Mouse (Mus musculus): ENCODE data around the gene Zfp710. TPM values are rescaled to one million over a fixed set of nuclear protein-coding genes. Genes with fewer than 3 reads are reported as not detected.
"Not testable (repeated sequence)": the region's sequence is repeated elsewhere in the genome, so short reads cannot be mapped to it uniquely, and the experiment has no call there.

Zfp710 gene
- total RNA-seq, 2 experiments from 2014 or later, result 14.2 to 16.7 TPM

DNA sequence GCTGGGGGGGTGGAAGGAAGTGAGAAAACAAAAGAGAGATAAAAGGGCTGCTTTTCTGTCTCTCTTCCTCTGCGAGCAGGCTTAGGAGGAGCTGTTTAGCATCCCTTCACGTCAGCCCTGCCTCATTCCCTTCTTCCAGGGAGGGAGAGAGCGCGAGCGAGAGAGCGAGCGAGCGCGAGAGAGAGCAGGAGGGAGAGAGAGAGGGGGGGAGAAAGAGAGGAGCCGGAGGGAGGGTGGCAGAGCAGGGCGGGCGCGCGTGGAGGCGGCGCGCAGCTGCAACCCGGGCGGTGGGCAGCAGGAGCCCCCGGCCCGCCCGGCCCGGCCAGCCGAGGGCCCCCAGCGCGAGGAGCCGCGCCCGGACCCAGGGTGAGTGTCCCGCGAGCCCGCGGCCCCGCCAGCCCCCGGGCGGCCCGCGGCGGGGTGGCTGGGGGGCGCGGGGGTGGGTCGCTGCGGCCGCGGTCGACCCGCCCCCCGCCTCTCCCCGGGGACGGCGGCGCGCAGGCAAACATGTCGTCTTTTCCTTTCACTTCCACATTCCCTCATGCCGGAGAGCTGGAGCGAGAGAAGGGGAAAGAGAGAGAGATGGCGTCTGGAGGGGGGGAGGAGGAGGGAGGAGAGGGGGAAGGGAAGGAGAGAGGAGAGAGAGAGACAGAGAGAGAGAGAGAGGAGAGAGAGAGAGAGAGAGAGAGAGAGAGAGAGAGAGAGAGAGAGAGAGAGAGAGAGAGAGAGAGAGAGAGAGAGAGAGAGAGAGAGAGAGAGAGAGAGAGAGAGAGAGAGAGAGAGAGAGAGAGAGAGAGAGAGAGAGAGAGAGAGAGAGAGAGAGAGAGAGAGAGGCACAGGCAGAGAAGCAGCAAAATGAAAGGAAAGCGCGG, 1.7 kb downstream of the Zfp710 start:
- DNase-seq, result peak; percentile 53

DNA sequence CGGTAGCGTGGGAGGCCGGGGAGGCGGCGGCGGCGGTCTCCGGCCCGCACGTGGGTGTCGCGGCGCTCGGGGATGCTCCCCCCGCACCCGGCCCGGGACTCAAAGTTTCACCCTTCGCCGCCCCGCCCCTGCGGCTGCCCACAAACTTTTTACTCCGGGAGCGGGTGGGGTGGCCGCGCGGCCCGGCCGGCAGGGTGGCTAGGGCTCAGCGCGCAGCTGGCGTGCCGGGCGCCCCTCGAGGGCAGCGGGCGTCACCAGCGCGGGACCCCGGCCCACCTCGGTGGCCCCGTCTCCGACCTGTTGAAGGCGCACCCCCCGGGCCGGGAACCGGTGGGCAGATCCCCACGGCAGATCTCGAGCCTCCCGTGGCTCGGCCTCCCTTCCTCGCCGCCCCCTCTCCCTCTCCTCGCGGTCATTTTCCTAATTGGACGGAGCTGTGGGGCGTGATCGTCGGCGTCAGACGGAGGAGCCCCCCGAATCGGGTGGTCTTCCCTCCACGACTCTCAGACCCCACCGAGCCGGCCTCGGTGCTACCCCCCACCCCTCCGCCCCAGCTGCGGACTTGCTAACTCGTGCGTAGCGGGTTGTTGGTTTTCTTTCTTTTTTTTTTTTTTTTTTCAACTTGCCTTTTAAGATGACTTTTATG, 2.5 kb downstream of the Zfp710 start:
- DNase-seq, result peak; percentile 80

- DNase-seq, result peak; percentile 37
Observed at GRCm38 (mm10) chr7:80027636-80028417, 3.2 kb downstream of the Zfp710 start.

DNA sequence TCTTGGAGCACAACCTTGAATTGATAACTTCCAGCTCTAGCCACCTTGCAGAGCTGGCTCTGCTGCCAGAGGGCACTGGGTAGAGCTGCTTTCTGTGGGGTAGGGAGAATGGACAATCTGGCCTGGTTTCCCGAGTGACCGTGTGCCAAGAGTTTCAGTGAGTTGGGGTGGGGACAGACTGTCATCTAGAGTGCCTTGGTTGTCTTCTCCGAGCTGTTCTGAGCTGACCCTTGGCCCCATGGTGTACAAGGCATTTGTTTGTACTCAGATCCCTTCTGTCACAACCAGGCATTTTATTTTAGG, 3.8 kb downstream of the Zfp710 start:
- no peak for DNase-seq

DNA sequence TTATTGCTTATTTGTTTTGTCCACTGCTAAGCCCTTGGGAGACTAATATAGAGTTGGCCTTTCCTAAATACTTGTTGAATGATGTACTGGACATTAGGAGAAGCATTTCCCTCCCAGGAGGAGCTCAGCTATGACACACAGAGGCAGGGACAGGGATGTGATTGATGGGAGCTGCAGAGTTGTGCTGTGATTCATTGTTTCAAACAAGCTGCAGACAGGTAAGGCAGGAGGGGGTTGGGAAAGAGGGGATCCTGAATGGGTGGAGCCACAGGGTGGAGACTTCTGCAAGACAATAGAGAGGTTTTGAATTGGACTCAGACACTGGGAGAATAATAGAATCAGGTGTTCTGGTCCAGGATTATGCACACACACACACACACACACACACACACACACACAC, 5.4 kb downstream of the Zfp710 start:
- no peak for DNase-seq

DNA sequence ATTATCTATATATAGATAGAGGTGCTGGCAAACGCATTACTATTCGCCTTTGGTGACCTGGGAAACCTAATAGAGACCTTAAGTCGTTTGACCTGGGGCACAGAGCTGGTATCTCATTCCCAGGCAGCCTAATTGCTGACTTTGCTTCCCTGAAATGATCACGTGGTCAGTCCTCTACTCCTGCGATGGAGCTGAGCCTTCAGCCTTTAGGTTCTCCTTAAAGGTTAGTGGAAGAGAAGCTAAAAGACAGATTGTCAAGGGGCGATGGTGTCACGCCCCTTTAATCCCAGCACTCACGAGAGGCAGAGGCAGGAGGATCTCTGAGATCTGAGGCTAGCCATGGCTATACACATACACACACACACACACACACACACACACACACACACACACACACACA, 5.9 kb downstream of the Zfp710 start:
- DNase-seq, result no peak

GRCm38 (mm10) chr7:80030987-80031386, 6.4 kb downstream of the Zfp710 start:
- no peak for DNase-seq

GRCm38 (mm10) chr7:80031478-80031877, 6.9 kb downstream of the Zfp710 start:
- DNase-seq, result no peak

DNA sequence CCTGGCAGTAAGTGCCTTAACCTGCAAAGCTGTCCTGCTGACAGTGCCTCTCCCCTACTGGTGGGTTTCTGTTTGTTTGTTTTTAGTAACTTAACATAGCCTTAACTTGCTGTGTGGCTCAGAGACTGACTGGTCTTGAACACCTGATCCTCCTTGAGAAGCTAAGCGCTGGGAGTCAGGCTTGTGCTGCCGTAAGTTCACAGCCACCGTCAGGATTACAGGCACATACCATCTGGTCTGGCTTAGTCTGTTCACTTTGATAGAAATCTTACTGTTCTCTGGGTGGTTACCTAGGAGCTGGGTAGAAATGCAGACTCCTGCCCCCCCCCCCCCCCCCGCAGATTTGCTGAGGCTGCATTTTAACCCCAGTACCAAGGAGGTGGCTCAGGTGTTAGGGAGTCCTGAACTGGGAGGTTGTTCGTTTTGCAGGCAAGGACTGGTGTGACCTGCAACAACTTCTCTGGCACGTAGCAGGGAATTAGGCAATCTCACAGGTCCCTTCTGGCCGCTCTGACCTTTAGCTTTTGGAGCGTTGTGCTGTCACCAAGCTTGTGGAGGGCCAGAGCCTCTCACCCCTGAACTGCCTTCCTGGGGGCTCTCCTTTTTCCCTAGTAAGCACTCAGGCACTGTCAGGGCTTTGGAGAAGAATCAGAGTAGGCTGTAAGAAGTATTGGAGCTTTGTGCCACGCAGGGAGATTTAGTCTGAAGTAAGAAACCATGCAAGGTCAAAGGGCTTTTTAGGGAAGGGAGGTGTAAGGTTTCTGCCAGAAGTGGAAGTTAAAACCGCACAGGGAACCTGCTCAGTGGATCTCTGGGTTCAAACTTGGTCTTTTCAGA, 7.8 kb downstream of the Zfp710 start:
- DNase-seq, result no peak

GRCm38 (mm10) chr7:80033064-80033717, 8.6 kb downstream of the Zfp710 start:
- no peak for DNase-seq

DNA sequence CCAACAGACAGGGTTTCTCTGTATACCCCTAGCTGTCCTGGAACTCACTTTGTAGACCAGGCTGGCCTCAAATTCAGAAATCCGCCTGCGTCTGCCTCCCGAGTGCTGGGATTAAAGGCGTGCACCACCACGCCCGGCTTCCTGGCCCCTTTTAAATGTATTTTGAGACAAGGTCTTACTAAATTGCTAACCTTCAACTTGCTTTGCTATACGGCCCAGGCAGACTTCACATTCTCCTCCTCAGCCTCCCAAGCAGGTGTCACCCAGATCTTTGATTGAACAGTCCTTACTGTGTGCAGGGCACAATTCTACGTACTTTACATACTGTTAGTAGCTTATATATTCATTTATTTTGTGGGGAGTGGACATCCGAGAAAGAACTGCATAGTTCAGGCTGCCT, 9.2 kb downstream of the Zfp710 start:
- no peak for DNase-seq

GRCm38 (mm10) chr7:80035086-80035485, 10.5 kb downstream of the Zfp710 start:
- DNase-seq, result no peak

DNA sequence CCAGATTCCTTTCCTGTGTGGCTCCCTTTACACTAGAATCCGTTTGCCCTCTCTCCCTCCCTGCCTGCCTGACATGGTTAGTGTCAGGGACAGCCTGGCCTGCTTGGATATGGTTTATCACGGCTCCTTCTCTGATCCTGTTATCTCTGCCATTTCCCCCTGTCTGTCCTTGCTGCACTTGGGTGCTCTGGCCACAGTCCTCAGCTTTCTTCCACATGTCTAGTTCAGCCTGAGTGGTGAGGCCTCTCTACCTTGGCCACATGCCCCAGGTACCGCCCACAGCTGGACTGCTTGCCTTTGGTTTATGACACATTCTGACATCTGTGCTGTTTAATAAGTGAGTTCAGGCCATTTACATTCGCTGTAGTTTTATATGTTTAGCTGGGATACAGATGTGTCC, 11.1 kb downstream of the Zfp710 start:
- peak; percentile 65 for DNase-seq

DNA sequence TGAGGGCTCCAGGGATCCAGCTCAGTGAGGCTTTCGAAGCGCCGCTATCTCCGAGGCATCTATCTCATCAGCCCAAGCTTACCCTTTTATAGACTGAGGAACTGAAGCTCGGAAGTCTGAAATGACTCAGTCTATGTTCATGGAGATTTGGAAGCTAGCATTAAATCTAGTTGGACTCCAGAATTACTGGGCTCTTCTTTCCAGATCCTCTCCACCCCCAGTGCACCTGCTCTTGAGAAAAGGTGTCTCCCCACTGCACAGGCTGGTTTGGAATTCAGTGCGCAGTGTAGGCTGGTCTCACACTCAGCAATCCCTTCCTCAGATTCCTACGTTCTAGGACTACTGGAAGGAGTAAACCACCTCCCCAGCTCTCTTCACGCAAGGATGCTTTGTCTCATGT, 15.1 kb downstream of the Zfp710 start:
- DNase-seq, result no peak

GRCm38 (mm10) chr7:80044170-80044569, 19.6 kb downstream of the Zfp710 start:
- no peak for DNase-seq

- DNase-seq, result no peak
Observed at GRCm38 (mm10) chr7:80047041-80047440, 22.4 kb downstream of the Zfp710 start.

DNA sequence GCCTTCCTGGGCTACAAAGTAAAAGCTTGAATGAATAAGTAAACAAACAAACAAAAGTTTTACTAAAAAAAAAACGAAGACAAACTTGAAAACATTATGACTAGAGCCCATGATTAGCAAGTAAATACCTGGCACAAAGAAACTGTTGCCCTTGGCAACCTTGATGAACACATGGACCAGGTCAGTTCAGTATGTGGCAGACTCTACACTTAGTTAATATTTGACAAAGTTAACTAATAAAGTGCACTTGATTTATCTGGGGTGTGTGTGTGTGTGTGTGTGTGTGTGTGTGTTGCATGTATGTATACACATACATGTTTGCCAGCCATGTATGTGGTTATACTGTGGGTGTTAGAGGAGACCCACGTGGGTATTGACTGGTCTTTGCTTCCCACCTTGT, 25.1 kb downstream of the Zfp710 start:
- no peak for DNase-seq

DNA sequence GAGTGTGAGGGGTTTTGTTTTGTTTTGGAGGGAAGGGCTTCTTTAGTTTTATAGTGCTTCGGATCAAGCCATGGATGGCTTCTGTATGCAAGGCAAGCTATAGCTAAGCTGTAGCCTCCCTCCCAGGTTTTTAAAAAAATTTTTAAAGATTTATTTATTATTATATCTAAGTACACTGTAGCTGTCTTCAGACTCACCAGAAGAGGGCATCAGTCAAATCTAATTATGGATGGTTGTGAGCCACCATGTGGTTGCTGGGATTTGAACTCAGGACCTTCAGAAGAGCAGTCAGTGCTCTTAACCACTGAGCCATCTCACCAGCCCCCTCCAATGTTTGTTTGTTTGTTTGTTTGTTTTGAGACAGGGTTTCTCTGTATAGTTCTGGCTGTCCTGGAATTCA, 25.8 kb downstream of the Zfp710 start:
- DNase-seq, result not testable (repeated sequence)

- DNase-seq, result no peak
Observed at GRCm38 (mm10) chr7:80051835-80052234, 27.2 kb downstream of the Zfp710 start.

DNA sequence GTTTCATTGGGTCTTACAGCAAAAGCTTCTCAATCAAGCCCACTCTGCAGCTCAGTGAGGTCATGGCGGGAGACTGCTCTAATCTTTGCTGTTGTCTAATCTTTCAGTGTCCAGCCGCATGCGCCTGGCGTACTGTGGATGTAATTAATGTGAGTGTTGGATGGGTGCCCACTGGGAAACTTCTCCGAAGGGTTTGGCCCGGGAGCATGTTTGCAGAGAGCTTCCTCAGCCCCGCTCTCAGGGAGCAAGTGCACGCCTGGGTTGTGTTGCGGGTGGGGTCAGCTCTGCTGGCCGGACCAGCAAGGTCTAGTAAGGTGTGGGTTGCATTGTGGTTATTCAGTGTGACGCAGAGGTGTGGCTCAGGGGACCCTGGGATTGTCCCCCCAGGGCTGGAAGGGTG, 27.6 kb downstream of the Zfp710 start:
- DNase-seq, result peak; percentile 56

DNA sequence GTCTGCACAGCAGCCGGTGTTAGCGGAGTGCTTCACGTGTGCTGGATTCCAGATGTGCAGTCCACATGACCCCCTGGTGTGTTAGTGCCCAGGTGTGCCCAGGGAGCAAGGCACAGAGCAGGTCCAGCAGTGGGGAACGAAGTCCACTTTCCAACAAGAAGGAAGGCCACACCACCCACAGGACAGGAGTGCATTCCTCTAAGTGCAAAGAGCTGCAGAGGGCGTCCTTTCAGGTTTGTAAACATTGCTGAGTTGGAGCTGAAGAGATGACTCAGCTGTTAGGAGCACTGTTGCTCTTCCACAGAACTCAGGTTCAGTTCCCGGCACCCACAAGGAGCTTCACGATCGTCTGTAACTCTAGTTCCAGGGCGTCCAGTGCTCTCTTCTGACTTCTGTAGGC, 28.5 kb downstream of the Zfp710 start:
- DNase-seq, result no peak

DNA sequence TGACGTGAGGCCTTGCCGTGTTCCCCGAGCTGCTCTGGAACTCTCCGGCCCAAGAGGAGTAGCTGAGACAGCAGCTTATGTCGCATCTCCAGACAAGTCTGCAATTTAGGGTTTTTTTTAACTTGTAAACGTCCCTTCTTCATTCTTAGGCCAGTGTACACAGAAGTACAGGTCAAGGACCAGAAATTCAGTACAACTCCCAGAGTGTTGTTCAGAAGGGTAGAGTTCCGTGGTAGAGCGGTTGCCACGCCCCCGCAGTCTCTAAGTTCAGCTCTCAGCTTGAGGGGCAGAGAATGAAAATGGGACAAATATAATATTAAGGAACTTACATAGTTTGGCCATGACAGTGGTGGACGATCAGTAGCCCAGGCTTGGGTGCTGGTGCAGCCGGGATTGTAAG, 31.2 kb downstream of the Zfp710 start:
- no peak for DNase-seq

All from gastrocnemius, postnatal 10 days (tissue).